Comparison of ENCODE assay signal across 29 mouse cellular contexts in genomic region chr5:100658460-100658859, GRCm38 (mm10). TPM values are rescaled to one million over a fixed set of nuclear protein-coding genes. Genes with fewer than 3 reads are reported as not detected.
DNase-seq lines count a peak whose midpoint lies in the region; TF ChIP-seq lines count a peak whose summit lies in the region.
"Had no signal": no experiment of that assay in that cellular context is flagged by ENCODE, and none has a peak within 500 bp of the region (broad histone marks: within the 10 kb centered on the region; RNA-seq: fewer than 3 reads in every experiment).

No protein-coding gene starts in this region.

- no peak for TF ChIP-seq POLR2A in kidney, adult 2 months (IDR thresholded peaks at IDR 0.05; ENCODE audit: low read depth, low read length)

- WGBS in kidney, adult 2 months, result 67% methylated on average over 6 of the region's 6 CpGs

- intact Hi-C loops in gastrocnemius, postnatal 14 days (cut with DNase I; ENCODE audit: low total_unique reads), result no loop called here

- DNase-seq in A20 (ENCODE audit: low read depth, low spot score), result peak; percentile 69
- peak; percentile 26 for DNase-seq in ES-CJ7 (ENCODE audit: low read depth, low spot score)
- peak; percentile 56 to 73 for DNase-seq in layer of hippocampus, adult 2 months (ENCODE audit: low spot score in 2 of 2)
- DNase-seq in right cerebral cortex, postnatal 10 days (ENCODE audit: low spot score in 2 of 2), result peak; percentile 58
- no peak for DNase-seq in embryo, embryonic 10 days (ENCODE audit: low spot score)
- no peak for DNase-seq in kidney, adult 2 months
- no peak for DNase-seq in gastrocnemius, postnatal 14 days
- DNase-seq: adrenal gland, adult 2 months; cerebellum, adult 18-20 months; cerebellum, postnatal 14 days; embryo, embryonic 11 days; gastrocnemius, postnatal 10 days; heart, adult 11 months; heart, postnatal 10 days; kidney, postnatal 36 days; liver; thymus, adult 18-20 months; thymus, postnatal 36 days had no signal

- no peak overlapping the region for H3K4me3 ChIP-seq in layer of hippocampus, adult 2 months
- no peak overlapping the region for H3K4me3 ChIP-seq in kidney, adult 2 months (ENCODE audit: insufficient read depth, low read depth, low read length)
- H3K4me3 ChIP-seq: embryonic facial prominence, embryonic 13.5 days; erythroblast, embryonic 14.5 days; forebrain, embryonic 13.5 days; heart, embryonic 12.5 days; hindbrain, embryonic 10.5 days; kidney, embryonic 15.5 days; limb, embryonic 10.5 days; liver, embryonic 15.5 days; lung, embryonic 15.5 days; midbrain, embryonic 15.5 days had no signal

- H3K36me3 ChIP-seq in kidney, adult 2 months (ENCODE audit: control insufficient read depth, insufficient read depth, low read length), result peaks cover 1% of the 10 kb centered on the region; the same call in 1 of the 2 replicates

- no peak overlapping the region for H3K27ac ChIP-seq in layer of hippocampus, adult 2 months
- no peak overlapping the region for H3K27ac ChIP-seq in kidney, adult 2 months (ENCODE audit: insufficient read depth, low read depth, low read length)
- H3K27ac ChIP-seq: embryonic facial prominence, embryonic 13.5 days; forebrain, embryonic 13.5 days; hindbrain, embryonic 10.5 days; kidney, embryonic 15.5 days; limb, embryonic 10.5 days; liver, embryonic 15.5 days; lung, embryonic 15.5 days; macrophage; midbrain, embryonic 15.5 days had no signal

- no peaks in the 10 kb centered on the region for H3K4me1 ChIP-seq in kidney, adult 2 months (ENCODE audit: control insufficient read depth, insufficient read depth, low read length)
- H3K4me1 ChIP-seq: embryonic facial prominence, embryonic 13.5 days; forebrain, embryonic 13.5 days; heart, embryonic 12.5 days; hindbrain, embryonic 10.5 days; kidney, embryonic 15.5 days; limb, embryonic 10.5 days; lung, embryonic 15.5 days; midbrain, embryonic 15.5 days had no signal

- H3K27me3 ChIP-seq in kidney, adult 2 months (replicated peaks; ENCODE audit: control insufficient read depth, insufficient read depth, low read length), result no peaks in the 10 kb centered on the region
- H3K27me3 ChIP-seq: embryonic facial prominence, embryonic 13.5 days; forebrain, embryonic 13.5 days; heart, embryonic 12.5 days; kidney, embryonic 15.5 days; liver, embryonic 15.5 days; lung, embryonic 15.5 days; midbrain, embryonic 15.5 days had no signal

- TF ChIP-seq CTCF in layer of hippocampus, adult 2 months (conservative IDR thresholded peaks at IDR 0.05), result no peak
- TF ChIP-seq CTCF in kidney, adult 2 months (conservative IDR thresholded peaks at IDR 0.05; ENCODE audit: insufficient read depth, insufficient read length, low read depth, low read length), result no peak

RNA-seq across cellular contexts. Expression of gene Coq2, which starts 16.5 kb away (rescaled TPM):
- 10 to 100 TPM; 84.1 to 86.9 TPM for total RNA-seq in layer of hippocampus, adult 2 months (2021)
- 100 and 111 TPM in 2 replicates for polyA plus RNA-seq in kidney, adult 2 months (2012; rRNA removed)
- total RNA-seq in gastrocnemius, postnatal 14 days (2021), result 10 to 100 TPM; 39.8 to 41.0 TPM

Comparison
In these comparisons a context has a peak if more than half of its experiments do, and no peak if none do; other contexts are left out.
1. DNase-seq: peak in A20 (single experiment), ES-CJ7 (single experiment), layer of hippocampus, adult 2 months (2 of 2) and right cerebral cortex, postnatal 10 days (2 of 2); none in embryo, embryonic 10 days (single experiment), kidney, adult 2 months (single experiment) and gastrocnemius, postnatal 14 days (single experiment).